Mouse (Mus musculus) forebrain, embryonic 15.5 days (tissue): ENCODE results near the gene Iqch. TPM values are rescaled to one million over a fixed set of nuclear protein-coding genes. Genes with fewer than 3 reads are reported as not detected.

ENCODE experiments used
- ATAC-seq: fragments of 200-750 bp; cut with Nextera tagmentation; replicated peaks from 2 replicates; pipeline ENCODE4 v1.8.0; 2017; ENCODE audit warnings: mild to moderate bottlenecking, moderate TSS enrichment, moderate library complexity
- H3K27ac ChIP-seq: fragments of 300-500 bp; sonication (generic); replicated peaks from 2 replicates; pipeline ENCODE4 v1.5.1; 2015; ENCODE audit warnings: mild to moderate bottlenecking, inconsistent platforms
- H3K27me3 ChIP-seq: fragments of 300-500 bp; sonication (generic); 2 replicates; pipeline ENCODE4 v1.6.1; 2015; ENCODE audit warnings: inconsistent platforms
- H3K36me3 ChIP-seq: fragments of 300-500 bp; sonication (generic); 2 replicates; pipeline ENCODE4 v1.6.1; 2015; ENCODE audit warnings: mild to moderate bottlenecking, inconsistent platforms
- H3K4me1 ChIP-seq: fragments of 300-500 bp; sonication (generic); 2 replicates; pipeline ENCODE4 v1.6.1; 2015; ENCODE audit warnings: inconsistent platforms
- H3K4me2 ChIP-seq: fragments of 300-500 bp; sonication (generic); replicated peaks from 2 replicates; pipeline ENCODE4 v1.6.1; 2015; ENCODE audit warnings: mild to moderate bottlenecking, inconsistent platforms
- H3K4me3 ChIP-seq: fragments of 300-500 bp; sonication (generic); 2 replicates; pipeline ENCODE4 v1.5.1; 2015; ENCODE audit warnings: mild to moderate bottlenecking, inconsistent platforms
- H3K9ac ChIP-seq: fragments of 300-500 bp; sonication (generic); replicated peaks from 2 replicates; pipeline ENCODE4 v1.6.1; 2015; ENCODE audit warnings: mild to moderate bottlenecking, inconsistent platforms
- H3K9me3 ChIP-seq: fragments of 300-500 bp; sonication (generic); 2 replicates; pipeline ENCODE4 v1.6.1; 2016; ENCODE audit warnings: inconsistent platforms
- WGBS: fragments of 180-500 bp; shearing (Covaris S2); methylation state at CpG from one replicate; pipeline ENCODE4 v1.1.7; 2015; ENCODE audit warnings: mixed read lengths; 5-methylcytosine and 5-hydroxymethylcytosine counted together
- polyA plus RNA-seq: library from polyadenylated mRNA; unstranded; fragments of >200 nt; fragmentation: Nextera tagmentation; extraction: Ambion mirVana; gene quantifications from 2 replicates; pipeline ENCODE4 v1.2.1, GENCODE M21; 2015

The Iqch gene
- polyA plus RNA-seq, 1 experiment from 2014 or later: 0.15 TPM

DNA sequence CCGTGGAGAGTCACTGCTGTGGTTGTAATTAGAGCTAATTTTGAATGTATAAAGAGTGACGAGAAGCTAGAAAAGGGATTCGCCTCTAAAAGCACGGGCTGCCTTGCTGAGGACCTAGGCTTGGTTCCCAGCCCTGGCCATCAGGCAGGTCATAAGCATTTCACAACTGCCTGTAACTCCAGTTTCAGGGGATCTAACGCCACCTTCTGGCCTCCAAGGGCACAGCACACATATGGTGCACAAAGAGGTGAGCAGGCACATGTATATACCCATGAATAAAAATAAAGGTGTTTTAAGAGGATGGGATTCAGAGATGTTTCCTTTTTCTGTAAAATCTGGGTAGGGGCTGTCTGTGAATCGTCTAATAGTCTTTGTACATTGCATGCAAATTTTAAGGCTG lies 7.9 kb upstream of the Iqch start:
- H3K27me3 ChIP-seq: no peaks in the 10 kb centered on the region
- no peak for ATAC-seq
- H3K9ac ChIP-seq: no peak overlapping the region
- H3K27ac ChIP-seq: no peak overlapping the region
- H3K4me1 ChIP-seq: peaks cover 22% of the 10 kb centered on the region
- H3K4me3 ChIP-seq: no peak overlapping the region
- H3K4me2 ChIP-seq: no peak overlapping the region
- WGBS: 87% methylated on average over 6 of the region's 6 CpGs
- no peaks in the 10 kb centered on the region for H3K36me3 ChIP-seq
- no peaks in the 10 kb centered on the region for H3K9me3 ChIP-seq

DNA sequence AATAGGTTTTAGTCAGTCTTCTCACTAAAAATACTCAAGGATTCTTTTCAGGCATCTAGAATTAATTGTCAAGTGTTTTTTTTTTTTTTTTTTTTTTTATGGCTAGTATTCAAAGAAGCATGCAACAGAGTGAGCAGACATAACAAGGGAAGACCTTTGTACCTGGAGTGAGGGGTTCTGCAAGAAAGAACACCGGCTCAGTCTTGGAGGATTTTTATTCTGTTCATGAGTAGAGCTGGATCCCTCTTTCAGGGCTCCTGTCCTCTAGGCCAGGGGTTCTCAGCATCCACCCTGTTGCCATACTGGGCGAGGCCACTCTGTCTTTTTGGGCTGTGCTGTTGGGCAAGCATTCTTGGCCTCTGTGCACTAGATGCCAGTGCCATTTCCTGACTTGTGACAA lies 7.5 kb upstream of the Iqch start:
- ATAC-seq: no peak
- Histone ChIP-seq H3K4me3 (no peak overlapping the region), H3K36me3 (no peaks in the 10 kb centered on the region), H3K27ac (no peak overlapping the region), H3K4me1 (peaks cover 22% of the 10 kb centered on the region), H3K27me3 (no peaks in the 10 kb centered on the region), H3K4me2 (no peak overlapping the region), H3K9me3 (no peaks in the 10 kb centered on the region), H3K9ac (no peak overlapping the region)
- 91% methylated on average over 2 of the region's 2 CpGs for WGBS

DNA sequence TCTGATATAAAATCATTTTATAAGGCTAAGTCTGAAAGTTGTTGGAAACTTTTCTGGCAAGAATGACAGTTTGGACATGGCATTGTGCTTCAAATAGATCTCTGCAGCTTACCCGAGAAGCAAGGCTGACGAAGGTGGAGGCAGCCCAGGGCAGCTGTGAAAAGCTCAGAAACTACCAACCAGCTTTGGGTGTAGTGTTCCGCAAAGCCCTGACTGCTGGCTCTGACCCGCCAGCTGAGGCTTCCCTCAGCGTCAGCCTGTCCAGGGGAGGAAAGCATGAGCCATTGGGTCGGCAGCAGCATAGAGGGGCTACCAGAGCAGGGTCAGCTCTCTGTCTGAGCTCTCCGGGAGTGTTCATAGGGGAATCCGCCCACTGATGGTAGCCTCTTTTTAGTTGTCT lies 7.0 kb upstream of the Iqch start:
- H3K9ac ChIP-seq: no peak overlapping the region
- no peaks in the 10 kb centered on the region for H3K27me3 ChIP-seq
- H3K36me3 ChIP-seq: no peaks in the 10 kb centered on the region
- peaks cover 21% of the 10 kb centered on the region for H3K4me1 ChIP-seq
- H3K27ac ChIP-seq: no peak overlapping the region
- ATAC-seq: no peak
- H3K9me3 ChIP-seq: no peaks in the 10 kb centered on the region
- WGBS: 75% methylated on average over 8 of the region's 8 CpGs
- H3K4me3 ChIP-seq: no peak overlapping the region
- H3K4me2 ChIP-seq: no peak overlapping the region

- no peaks in the 10 kb centered on the region for H3K27me3 ChIP-seq
- no peaks in the 10 kb centered on the region for H3K36me3 ChIP-seq
- no peak overlapping the region for H3K4me3 ChIP-seq
- H3K4me1 ChIP-seq: peaks cover 26% of the 10 kb centered on the region
- H3K9me3 ChIP-seq: no peaks in the 10 kb centered on the region
- WGBS: 69% methylated on average over 6 of the region's 6 CpGs
- H3K4me2 ChIP-seq: no peak overlapping the region
- no peak overlapping the region for H3K27ac ChIP-seq
- ATAC-seq: no peak
- H3K9ac ChIP-seq: no peak overlapping the region
Observed at GRCm38 (mm10) chr9:63608006-63608405, 5.7 kb upstream of the Iqch start.

DNA sequence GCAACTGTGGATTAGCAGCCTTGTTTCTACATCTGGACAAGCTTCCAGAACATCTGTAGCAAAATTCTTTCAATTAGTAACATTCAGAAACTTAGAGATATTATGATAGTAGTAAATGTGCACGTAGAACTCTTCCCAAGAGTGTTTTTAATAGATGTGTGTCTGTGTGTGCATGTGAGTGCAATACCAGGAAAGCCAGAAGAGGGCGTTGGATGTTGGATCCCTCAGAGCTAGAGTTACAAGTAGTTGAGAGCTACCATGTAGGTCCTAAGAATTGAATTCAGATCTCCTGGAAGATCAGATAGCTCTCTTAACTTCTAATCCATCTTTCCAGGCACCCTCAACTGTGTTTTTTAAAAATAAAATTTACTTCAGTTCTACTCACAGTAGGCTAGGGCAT lies 4.3 kb upstream of the Iqch start:
- H3K9me3 ChIP-seq: no peaks in the 10 kb centered on the region
- no peak for ATAC-seq
- WGBS: 78% methylated on average over 2 of the region's 2 CpGs

DNA sequence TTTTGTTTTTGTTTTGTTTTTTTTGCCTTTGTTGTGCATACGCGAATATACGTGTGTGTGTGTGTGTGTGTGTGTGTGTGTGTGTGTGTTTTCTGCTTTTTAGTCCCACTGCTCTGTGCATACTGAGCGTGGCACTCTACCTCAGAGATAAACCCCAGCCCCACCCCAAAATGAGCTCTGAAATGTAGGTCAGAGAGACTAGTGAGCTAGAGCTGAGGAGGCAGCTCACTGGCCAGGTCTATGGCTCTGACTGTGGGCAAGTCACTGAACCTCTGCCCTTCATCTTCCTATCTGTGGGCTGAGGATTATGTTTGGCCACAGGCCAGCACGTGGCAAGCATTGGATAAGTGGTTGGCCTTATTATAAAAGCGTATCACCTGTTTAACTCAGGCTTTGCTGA lies 1.6 kb upstream of the Iqch start:
- Histone ChIP-seq H3K4me1 (peaks cover 16% of the 10 kb centered on the region), H3K4me3 (peak overlapping the region; percentile 86; the same call in 1 of the 2 replicates), H3K27ac (no peak overlapping the region), H3K9ac (0 out of 2 replicates have a peak overlapping the region, but pooled peaks have one; percentile 90), H3K36me3 (no peaks in the 10 kb centered on the region), H3K4me2 (0 out of 2 replicates have a peak overlapping the region, but pooled peaks have one; percentile 73), H3K9me3 (no peaks in the 10 kb centered on the region), H3K27me3 (no peaks in the 10 kb centered on the region)
- no peak for ATAC-seq
- 69% methylated on average over 6 of the region's 6 CpGs for WGBS

More for the DNA sequence above, 4.3 kb upstream of the Iqch start:
- Histone ChIP-seq H3K36me3 (no peaks in the 10 kb centered on the region), H3K27me3 (no peaks in the 10 kb centered on the region), H3K4me2 (no peak overlapping the region), H3K4me3 (no peak overlapping the region), H3K9ac (no peak overlapping the region), H3K4me1 (peaks cover 24% of the 10 kb centered on the region), H3K27ac (no peak overlapping the region)

DNA sequence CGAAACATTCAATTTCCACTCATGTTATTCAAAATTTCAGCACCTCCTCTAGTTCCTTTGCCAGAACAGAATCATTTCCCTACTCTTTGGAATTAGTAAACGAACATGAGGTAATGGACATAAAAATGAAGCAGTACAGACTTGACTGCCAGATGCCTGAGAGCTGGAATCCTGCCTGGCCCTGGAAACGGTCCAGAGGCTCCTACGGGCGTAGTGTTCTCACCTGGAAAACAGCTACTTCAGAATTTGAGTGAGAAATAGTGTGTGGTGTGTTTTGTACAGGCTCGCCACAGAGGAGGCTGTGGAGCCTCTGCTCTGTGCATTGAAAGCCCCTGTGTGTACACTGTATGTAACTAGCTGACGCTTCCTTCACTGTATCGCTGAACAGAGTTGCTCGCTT lies 5.6 kb downstream of the Iqch start:
- Histone ChIP-seq H3K9me3 (no peaks in the 10 kb centered on the region), H3K27me3 (no peaks in the 10 kb centered on the region), H3K4me1 (peaks cover 16% of the 10 kb centered on the region), H3K27ac (no peak overlapping the region), H3K4me2 (no peak overlapping the region), H3K4me3 (no peak overlapping the region), H3K9ac (no peak overlapping the region), H3K36me3 (no peaks in the 10 kb centered on the region)
- ATAC-seq: no peak
- WGBS: 64% methylated on average over 9 of the region's 9 CpGs

DNA sequence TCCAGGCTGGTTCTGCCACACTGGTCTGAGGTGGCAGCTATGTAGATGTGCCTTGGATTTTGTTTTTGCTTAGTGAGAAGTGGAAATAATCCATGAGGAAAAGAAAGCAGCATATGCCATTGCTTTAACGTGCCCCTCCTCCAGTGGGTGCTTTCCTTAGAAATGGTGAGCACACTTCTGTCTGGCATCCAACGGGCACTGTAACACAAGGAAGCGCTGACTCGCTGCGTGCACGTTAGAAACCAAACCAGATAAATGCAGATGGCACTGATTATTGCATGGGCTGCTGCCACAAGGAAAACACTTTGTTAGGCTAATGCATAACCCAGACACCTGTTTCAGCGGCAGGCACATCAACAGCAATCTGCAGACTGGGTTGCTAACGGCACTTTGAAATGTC lies 6.6 kb downstream of the Iqch start:
- H3K4me3 ChIP-seq: no peak overlapping the region
- no peak for ATAC-seq
- no peak overlapping the region for H3K4me2 ChIP-seq
- 64% methylated on average over 8 of the region's 8 CpGs for WGBS
- no peak overlapping the region for H3K9ac ChIP-seq
- no peaks in the 10 kb centered on the region for H3K27me3 ChIP-seq
- peaks cover 16% of the 10 kb centered on the region for H3K4me1 ChIP-seq
- no peak overlapping the region for H3K27ac ChIP-seq
- H3K36me3 ChIP-seq: no peaks in the 10 kb centered on the region
- no peaks in the 10 kb centered on the region for H3K9me3 ChIP-seq

DNA sequence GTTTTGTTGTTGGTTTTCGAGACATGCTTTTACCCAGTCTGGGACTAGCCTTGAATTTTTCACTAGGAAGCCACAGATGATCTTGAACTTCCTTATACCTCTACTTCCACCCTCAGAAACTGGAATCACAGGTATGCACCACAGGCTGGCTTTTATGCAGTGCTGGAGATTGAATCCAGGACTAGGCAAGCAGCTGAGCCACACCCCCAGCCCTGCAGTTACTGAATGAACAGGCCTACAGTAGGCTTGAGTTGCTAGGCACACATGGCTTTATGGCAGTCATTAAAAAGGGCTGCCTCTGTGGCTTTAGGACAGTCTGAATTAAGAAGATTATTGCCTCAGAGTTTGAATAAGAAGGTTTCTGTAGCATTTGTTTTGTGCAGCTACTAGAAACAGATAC lies 7.3 kb downstream of the Iqch start:
- 88% methylated on average over 1 of the region's 1 CpGs for WGBS
- no peaks in the 10 kb centered on the region for H3K9me3 ChIP-seq
- peaks cover 16% of the 10 kb centered on the region for H3K4me1 ChIP-seq
- no peaks in the 10 kb centered on the region for H3K36me3 ChIP-seq
- H3K4me2 ChIP-seq: no peak overlapping the region
- no peak overlapping the region for H3K27ac ChIP-seq
- no peak overlapping the region for H3K9ac ChIP-seq
- H3K27me3 ChIP-seq: no peaks in the 10 kb centered on the region
- ATAC-seq: no peak
- no peak overlapping the region for H3K4me3 ChIP-seq

- H3K9me3 ChIP-seq: no peaks in the 10 kb centered on the region
- ATAC-seq: no peak
- no peak overlapping the region for H3K4me2 ChIP-seq
- H3K9ac ChIP-seq: no peak overlapping the region
- H3K4me1 ChIP-seq: peaks cover 15% of the 10 kb centered on the region
- no peaks in the 10 kb centered on the region for H3K27me3 ChIP-seq
- H3K27ac ChIP-seq: no peak overlapping the region
- H3K4me3 ChIP-seq: no peak overlapping the region
- H3K36me3 ChIP-seq: no peaks in the 10 kb centered on the region
- 91% methylated on average over 8 of the region's 8 CpGs for WGBS
Observed at GRCm38 (mm10) chr9:63591661-63592256, 10.5 kb downstream of the Iqch start.

- 87% methylated on average over 4 of the region's 4 CpGs for WGBS
- H3K4me1 ChIP-seq: peaks cover 7% of the 10 kb centered on the region
- H3K9me3 ChIP-seq: no peaks in the 10 kb centered on the region
- no peak overlapping the region for H3K4me3 ChIP-seq
- no peak overlapping the region for H3K4me2 ChIP-seq
- no peak overlapping the region for H3K9ac ChIP-seq
- ATAC-seq: no peak
- no peak overlapping the region for H3K27ac ChIP-seq
- H3K27me3 ChIP-seq: no peaks in the 10 kb centered on the region
- no peaks in the 10 kb centered on the region for H3K36me3 ChIP-seq
Observed at GRCm38 (mm10) chr9:63590592-63590991, 11.7 kb downstream of the Iqch start.

DNA sequence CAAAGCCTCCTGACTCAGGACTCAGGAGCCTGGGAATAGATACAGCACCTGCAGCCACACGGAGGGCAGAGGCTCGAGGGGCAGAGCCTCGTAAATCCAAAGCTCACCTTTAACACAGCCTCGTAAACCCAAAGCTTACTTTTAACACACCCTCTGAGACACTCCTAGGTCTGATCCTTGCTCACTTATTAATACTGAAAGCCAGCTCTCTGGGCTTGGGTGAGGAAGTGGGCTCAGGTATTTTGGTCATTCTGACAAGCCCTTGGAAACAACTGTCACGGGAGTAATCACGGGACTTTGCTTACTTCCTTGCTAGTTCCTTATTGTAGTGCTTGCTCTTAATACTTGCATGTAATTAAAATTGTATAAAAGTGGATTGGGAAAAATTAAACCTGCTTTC lies 13.1 kb downstream of the Iqch start:
- H3K9ac ChIP-seq: no peak overlapping the region
- H3K36me3 ChIP-seq: no peaks in the 10 kb centered on the region
- H3K4me1 ChIP-seq: no peaks in the 10 kb centered on the region
- H3K27me3 ChIP-seq: no peaks in the 10 kb centered on the region
- H3K4me2 ChIP-seq: no peak overlapping the region
- no peak overlapping the region for H3K27ac ChIP-seq
- no peaks in the 10 kb centered on the region for H3K9me3 ChIP-seq
- no peak for ATAC-seq
- WGBS: 78% methylated on average over 6 of the region's 6 CpGs
- no peak overlapping the region for H3K4me3 ChIP-seq

GRCm38 (mm10) chr9:63585251-63585650 lies 17.0 kb downstream of the Iqch start:
- no peak overlapping the region for H3K4me2 ChIP-seq
- H3K36me3 ChIP-seq: no peaks in the 10 kb centered on the region
- WGBS: 91% methylated on average over 6 of the region's 6 CpGs
- H3K4me3 ChIP-seq: no peak overlapping the region
- H3K4me1 ChIP-seq: no peaks in the 10 kb centered on the region
- H3K9ac ChIP-seq: no peak overlapping the region
- no peaks in the 10 kb centered on the region for H3K27me3 ChIP-seq
- ATAC-seq: no peak
- H3K27ac ChIP-seq: no peak overlapping the region
- no peaks in the 10 kb centered on the region for H3K9me3 ChIP-seq
